In the genomic region with DNA sequence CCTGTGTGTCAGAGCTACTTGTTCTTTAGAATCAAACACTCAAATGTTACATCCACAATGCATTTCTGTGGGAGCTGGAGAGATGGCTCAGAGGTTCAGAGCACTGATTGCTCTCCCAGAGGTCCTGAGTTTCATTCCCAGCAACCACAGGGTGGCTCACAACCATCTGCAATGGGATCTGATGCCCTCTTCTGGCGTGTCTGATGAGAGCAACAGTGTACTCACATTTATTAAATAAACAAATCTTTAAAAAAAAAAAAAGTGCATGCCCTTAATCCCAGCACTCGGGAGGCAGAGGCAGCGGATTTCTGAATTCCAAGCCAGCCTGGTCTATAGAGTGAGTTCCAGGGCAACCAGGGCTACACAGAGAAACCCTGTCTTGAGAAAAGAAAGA, we compare ENCODE assay signal across 20 mouse cellular contexts. TPM values are rescaled to one million over a fixed set of nuclear protein-coding genes. Genes with fewer than 3 reads are reported as not detected.
"Had no signal": no experiment of that assay in that cellular context is flagged by ENCODE, and none has a peak within 500 bp of the region (broad histone marks: within the 10 kb centered on the region; RNA-seq: fewer than 3 reads in every experiment).

No protein-coding gene starts in this region.

- ATAC-seq: midbrain, embryonic 13.5 days; midbrain, embryonic 16.5 days had no signal

- H3K4me3 ChIP-seq: layer of hippocampus, adult 2 months; megakaryocyte, embryonic 14.5 days; midbrain, embryonic 10.5 days; midbrain, embryonic 13.5 days; myocyte; neural tube, embryonic 13.5 days; stomach, embryonic 15.5 days had no signal

- H3K4me2 ChIP-seq: lung, embryonic 14.5 days; midbrain, embryonic 13.5 days; neural tube, embryonic 13.5 days; stomach, embryonic 15.5 days had no signal

- H3K36me3 ChIP-seq: midbrain, embryonic 10.5 days; midbrain, embryonic 13.5 days; neural tube, embryonic 13.5 days; stomach, embryonic 15.5 days had no signal

- H3K27ac ChIP-seq: kidney, postnatal 0 days; layer of hippocampus, adult 2 months; midbrain, embryonic 10.5 days; midbrain, embryonic 13.5 days; neural tube, embryonic 13.5 days; stomach, embryonic 15.5 days had no signal

- H3K4me1 ChIP-seq: stomach, embryonic 15.5 days had no signal

- H3K9me3 ChIP-seq: midbrain, embryonic 10.5 days; midbrain, embryonic 13.5 days; neural tube, embryonic 13.5 days; stomach, embryonic 15.5 days had no signal

- DNase-seq: kidney, adult 11 months; layer of hippocampus, adult 9-11 months; right cerebral cortex, postnatal 25 days; thymus, adult 18-20 months had no signal

- H3K9ac ChIP-seq: lung, embryonic 14.5 days; midbrain, embryonic 13.5 days; neural tube, embryonic 13.5 days; stomach, embryonic 15.5 days had no signal

- H3K27me3 ChIP-seq: megakaryocyte, embryonic 14.5 days; stomach, embryonic 15.5 days had no signal

RNA-seq across cellular contexts. Expression of a gene that starts 42.5 kb away (rescaled TPM):
- total RNA-seq: layer of hippocampus, adult 2 months; left cerebral cortex, adult 18-20 months; left cerebral cortex, postnatal 36 days; liver, adult 2 months; monocyte, adult 5-6 weeks; neutrophil, adult 5-6 weeks had no signal
- polyA plus RNA-seq: liver, adult 2 months; lung, postnatal 0 days had no signal
